Mouse (Mus musculus): ENCODE data around the gene Gm5128. TPM values are rescaled to one million over a fixed set of nuclear protein-coding genes. Genes with fewer than 3 reads are reported as not detected.
"Not testable (repeated sequence)": the region's sequence is repeated elsewhere in the genome, so short reads cannot be mapped to it uniquely, and the experiment has no call there.

Gene Gm5128
- total and polyA plus RNA-seq, 3 experiments, result 0.17 to 0.73 (median 0.70) TPM

DNA sequence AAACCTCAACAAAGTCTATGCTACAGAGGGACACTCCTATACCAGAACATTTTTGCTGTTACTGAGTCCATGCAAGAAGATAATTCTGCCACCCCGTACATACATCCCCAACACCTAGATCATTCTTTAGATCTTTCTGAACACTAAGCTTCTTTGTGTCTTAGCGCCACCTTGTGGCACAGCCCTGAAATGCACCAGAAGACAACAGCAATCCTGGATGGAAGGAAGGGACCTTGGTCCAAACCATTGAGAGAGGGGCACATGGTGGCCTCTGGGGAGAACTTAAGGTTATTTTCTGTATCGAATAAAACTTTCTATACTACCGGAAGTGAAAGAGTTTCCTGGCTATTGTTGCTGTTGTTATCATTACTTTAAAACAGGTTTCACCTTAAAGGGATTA is 49.4 kb downstream of the Gm5128 start:
- H3K79me2 ChIP-seq (replicated peaks; ENCODE audit: control insufficient read depth, extremely low read depth, insufficient read depth, poor library complexity, severe bottlenecking); H3K4me3 ChIP-seq (replicated peaks in 1 of 3; ENCODE audit: low read depth in 2 of 3, low read length in 2 of 3, poor library complexity in 1 of 3); H3K27me3 ChIP-seq (replicated peaks); H3K36me3 ChIP-seq (replicated peaks in 1 of 2; ENCODE audit: control insufficient read depth in 1 of 2, insufficient read depth in 1 of 2, low read length in 1 of 2); H3K4me2 ChIP-seq (ENCODE audit: insufficient read depth, low read depth, poor library complexity, severe bottlenecking); DNase-seq (ENCODE audit: extremely low read depth); H3K4me1 ChIP-seq (ENCODE audit: control insufficient read depth in 1 of 2, insufficient read depth in 2 of 2); in situ Hi-C loops (cut with MboI; ENCODE audit: low pct_ligation_motif_present, low pct_unique_long_range_greater_than_20kb, low sequenced_read_pairs); H3K27ac ChIP-seq (ENCODE audit: insufficient read depth, low read depth); H3K9ac ChIP-seq (ENCODE audit: insufficient read depth, low read depth); dilution Hi-C loops (cut with MboI; ENCODE audit: extremely low pct_ligation_motif_present, extremely low pct_unique_long_range_greater_than_20kb, low sequenced_read_pairs); H3K9me3 ChIP-seq (replicated peaks; ENCODE audit: low read length): not testable (repeated sequence)

Other genes with a start within 250 kb of the Gm5128 start
- 0.04 and 0.25 TPM in 2 replicates for gene Gm15023, start 195.7 kb upstream of the Gm5128 start, total RNA-seq (2012; rRNA removed)
- gene Gm15023, start 195.7 kb upstream of the Gm5128 start, total RNA-seq (2014; rRNA removed), result 1.6 and 2.2 TPM in 2 replicates
- 1.2 TPM in 1 of 2 replicates, not detected in the other for gene Gm15023, start 195.7 kb upstream of the Gm5128 start, polyA plus RNA-seq (2012; ENCODE audit: insufficient read length, low read depth)
- gene Tceal6, start 162.6 kb upstream of the Gm5128 start, total RNA-seq (2012; rRNA removed), result not detected in 2 replicates
- not detected in 2 replicates for gene Tceal6, start 162.6 kb upstream of the Gm5128 start, total RNA-seq (2014; rRNA removed)
- gene Tceal6, start 162.6 kb upstream of the Gm5128 start, polyA plus RNA-seq (2012; ENCODE audit: insufficient read length, low read depth), result not detected in 2 replicates
- 0.04 TPM in 1 of 2 replicates, not detected in the other for gene Pramel3, start 71.0 kb upstream of the Gm5128 start, total RNA-seq (2012; rRNA removed)
- not detected in 2 replicates for gene Pramel3, start 71.0 kb upstream of the Gm5128 start, total RNA-seq (2014; rRNA removed)
- not detected in 2 replicates for gene Pramel3, start 71.0 kb upstream of the Gm5128 start, polyA plus RNA-seq (2012; ENCODE audit: insufficient read length, low read depth)
- 0.17 TPM in 1 of 2 replicates, not detected in the other for gene Gm7903, start 60.6 kb downstream of the Gm5128 start, total RNA-seq (2012; rRNA removed)
- 0.36 TPM in 1 of 2 replicates, not detected in the other for gene Gm7903, start 60.6 kb downstream of the Gm5128 start, total RNA-seq (2014; rRNA removed)
- gene Gm7903, start 60.6 kb downstream of the Gm5128 start, polyA plus RNA-seq (2012; ENCODE audit: insufficient read length, low read depth), result not detected in 2 replicates
- gene AV320801, start 121.3 kb downstream of the Gm5128 start, total RNA-seq (2012; rRNA removed), result 0.46 and 0.55 TPM in 2 replicates
- 2.4 and 2.9 TPM in 2 replicates for gene AV320801, start 121.3 kb downstream of the Gm5128 start, total RNA-seq (2014; rRNA removed)
- 0.81 and 1.3 TPM in 2 replicates for gene AV320801, start 121.3 kb downstream of the Gm5128 start, polyA plus RNA-seq (2012; ENCODE audit: insufficient read length, low read depth)
- 68.3 and 96.7 TPM in 2 replicates for gene Nxf7, start 225.5 kb downstream of the Gm5128 start, total RNA-seq (2012; rRNA removed)
- 120 and 132 TPM in 2 replicates for gene Nxf7, start 225.5 kb downstream of the Gm5128 start, total RNA-seq (2014; rRNA removed)
- 133 and 183 TPM in 2 replicates for gene Nxf7, start 225.5 kb downstream of the Gm5128 start, polyA plus RNA-seq (2012; ENCODE audit: insufficient read length, low read depth)

Data from CH12.LX (cell line).